Mouse (Mus musculus): ENCODE measurements at regions not wholly inside any gene's neighbourhood (a gene's known extent, or its start where the extent isn't known, plus 50 kb on each side); places are given as distances from the start of the nearest gene placed in this dataset.

DNA sequence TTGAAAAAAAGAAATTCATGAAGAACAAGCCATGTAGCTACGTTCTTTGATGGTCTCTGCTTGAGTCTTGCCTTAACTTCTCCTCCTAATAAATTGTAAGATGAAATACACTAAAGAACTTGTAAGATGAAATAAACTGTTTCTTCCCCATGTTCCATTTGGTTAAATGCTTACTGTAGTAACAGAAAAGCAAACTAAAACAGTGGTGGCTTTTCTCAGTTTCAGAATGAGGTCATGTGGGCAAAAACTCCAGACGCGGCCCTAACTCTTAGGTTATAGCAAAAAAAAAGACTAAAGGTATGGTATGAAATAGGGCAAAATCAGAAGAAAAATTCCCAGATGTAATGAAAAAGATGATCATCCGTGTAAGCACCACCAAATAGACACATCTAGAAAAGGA lies 169.7 kb downstream of the Lrrn1 start:
- no peak for TF ChIP-seq USF1 (IDR thresholded peaks at IDR 0.05; ENCODE audit: low read depth)
- no peak for TF ChIP-seq POLR2A (IDR thresholded peaks at IDR 0.05; ENCODE audit: insufficient read length, low read depth)
- TF ChIP-seq E2F4 (IDR thresholded peaks at IDR 0.05; ENCODE audit: insufficient read depth): no peak
- TF ChIP-seq MYOD1 (IDR thresholded peaks at IDR 0.05; ENCODE audit: control insufficient read depth in 1 of 3, insufficient read length in 2 of 3, low read depth in 2 of 3): no peak
- TF ChIP-seq MYOG (IDR thresholded peaks at IDR 0.05; ENCODE audit: control insufficient read depth in 1 of 3, insufficient read depth in 1 of 3, insufficient read length in 2 of 3, low read depth in 2 of 3): no peak
- TF ChIP-seq MAX (IDR thresholded peaks at IDR 0.05; ENCODE audit: low read depth): no peak
- TF ChIP-seq REST (IDR thresholded peaks at IDR 0.05; ENCODE audit: insufficient read depth, insufficient read length): no peak
- TF ChIP-seq CEBPB (IDR thresholded peaks at IDR 0.05; ENCODE audit: insufficient read depth, poor library complexity, severe bottlenecking): no peak
- no peak for TF ChIP-seq TCF12 (IDR thresholded peaks at IDR 0.05; ENCODE audit: insufficient read depth, poor library complexity, severe bottlenecking)
- TF ChIP-seq TCF3 (IDR thresholded peaks at IDR 0.05; ENCODE audit: insufficient read length, low read depth): no peak
- no peak for TF ChIP-seq SRF (IDR thresholded peaks at IDR 0.05; ENCODE audit: control insufficient read depth, insufficient read length, low read depth)
- no peak for TF ChIP-seq POLR2AphosphoS2 (IDR thresholded peaks at IDR 0.05; ENCODE audit: insufficient read length, low read depth)
- no peak overlapping the region for H3K4me3 ChIP-seq
- H3K36me3 ChIP-seq (ENCODE audit: control insufficient read depth, insufficient read depth): no peaks in the 10 kb centered on the region
- no peaks in the 10 kb centered on the region for H3K79me2 ChIP-seq (ENCODE audit: control insufficient read depth, insufficient read depth)
- no peaks in the 10 kb centered on the region for H3K27me3 ChIP-seq (ENCODE audit: control insufficient read depth, insufficient read depth, insufficient read length)
- no peak overlapping the region for H3ac ChIP-seq (ENCODE audit: control insufficient read depth, insufficient read length)
- no peak overlapping the region for H3K4me2 ChIP-seq (ENCODE audit: low read depth)

DNA sequence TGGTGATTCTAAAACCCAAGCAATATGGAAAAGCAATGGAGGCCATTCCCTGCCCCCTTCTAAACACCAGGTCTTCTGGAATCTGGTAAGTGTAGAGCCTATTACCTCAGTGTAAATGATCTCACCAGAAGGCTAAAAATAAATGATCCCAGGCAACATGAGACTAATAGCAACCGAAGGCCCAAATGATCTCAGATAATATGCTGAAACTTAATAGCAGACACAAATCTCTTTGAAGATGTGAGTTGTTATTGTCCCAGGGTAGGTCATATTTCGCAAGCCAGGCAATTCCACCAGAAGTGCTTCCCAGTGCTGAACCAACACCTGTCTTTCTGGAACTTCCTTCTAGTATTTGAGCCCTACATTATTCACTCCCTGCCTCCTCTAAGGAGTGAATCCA lies 178.6 kb downstream of the Lrrn1 start:
- TF ChIP-seq MYOG (IDR thresholded peaks at IDR 0.05; ENCODE audit: control insufficient read depth in 1 of 3, insufficient read depth in 1 of 3, insufficient read length in 2 of 3, low read depth in 2 of 3) (peak in 1 of 3 experiments; percentile 29), CEBPB (IDR thresholded peaks at IDR 0.05; ENCODE audit: insufficient read depth, poor library complexity, severe bottlenecking) (peak; percentile 26; the same call in 1 of the 2 replicates), MYOD1 (IDR thresholded peaks at IDR 0.05; ENCODE audit: control insufficient read depth in 1 of 3, insufficient read length in 2 of 3, low read depth in 2 of 3) (peak; percentile 24 to 62 (median 37)), TCF3 (IDR thresholded peaks at IDR 0.05; ENCODE audit: insufficient read length, low read depth) (no peak)
- Histone ChIP-seq H3K36me3 (ENCODE audit: control insufficient read depth, insufficient read depth) (no peaks in the 10 kb centered on the region), H3K27me3 (ENCODE audit: control insufficient read depth, insufficient read depth, insufficient read length) (no peaks in the 10 kb centered on the region), H3K4me3 (no peak overlapping the region), H3ac (ENCODE audit: control insufficient read depth, insufficient read length) (no peak overlapping the region), H3K79me2 (ENCODE audit: control insufficient read depth, insufficient read depth) (no peaks in the 10 kb centered on the region), H3K4me2 (ENCODE audit: low read depth) (no peak overlapping the region)

DNA sequence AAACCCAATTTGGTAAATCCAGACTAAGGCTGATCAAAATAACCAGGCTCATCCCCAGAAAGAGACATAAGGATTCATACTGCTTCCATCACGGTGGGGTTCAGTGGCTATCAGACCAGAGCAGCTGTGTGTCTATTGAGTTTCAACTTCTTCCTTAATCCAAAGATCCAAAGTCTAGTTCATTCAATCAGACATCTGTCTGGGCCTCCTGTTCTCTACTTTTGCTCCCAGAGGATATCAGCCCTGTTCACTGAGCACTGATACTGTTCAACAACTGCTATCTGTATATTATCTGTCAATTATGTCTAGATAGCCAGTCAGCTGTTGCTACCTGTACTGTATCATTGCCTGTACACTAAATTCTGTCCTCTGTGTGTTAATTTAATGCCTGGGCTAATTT lies 179.0 kb downstream of the Lrrn1 start:
- Histone ChIP-seq H3K79me2 (ENCODE audit: control insufficient read depth, insufficient read depth) (no peaks in the 10 kb centered on the region), H3K4me2 (ENCODE audit: low read depth) (no peak overlapping the region), H3K27me3 (ENCODE audit: control insufficient read depth, insufficient read depth, insufficient read length) (no peaks in the 10 kb centered on the region), H3ac (ENCODE audit: control insufficient read depth, insufficient read length) (no peak overlapping the region), H3K36me3 (ENCODE audit: control insufficient read depth, insufficient read depth) (no peaks in the 10 kb centered on the region), H3K4me3 (no peak overlapping the region)
- TF ChIP-seq POLR2A (IDR thresholded peaks at IDR 0.05; ENCODE audit: insufficient read length, low read depth) (no peak), SRF (IDR thresholded peaks at IDR 0.05; ENCODE audit: control insufficient read depth, insufficient read length, low read depth) (no peak), TCF12 (IDR thresholded peaks at IDR 0.05; ENCODE audit: insufficient read depth, poor library complexity, severe bottlenecking) (no peak)

DNA sequence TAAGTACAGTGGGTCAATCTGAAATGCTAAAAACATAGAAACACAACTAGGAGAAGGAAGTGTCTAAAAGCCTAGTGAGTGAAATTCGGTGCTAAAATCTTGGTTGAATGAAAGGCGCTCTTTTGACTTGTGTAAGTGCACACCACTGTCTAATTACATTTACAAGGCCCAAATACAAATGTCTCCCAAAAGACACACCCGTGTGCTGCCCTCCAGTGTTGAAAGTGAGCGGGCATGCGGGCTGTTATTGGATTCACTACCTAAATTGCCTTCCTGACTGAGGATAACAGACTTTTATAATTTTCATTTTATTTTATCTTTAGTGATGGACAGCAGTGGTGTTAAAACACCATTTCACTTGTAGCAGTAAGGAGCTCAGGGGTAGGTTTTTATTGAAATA lies 180.8 kb downstream of the Lrrn1 start:
- Histone ChIP-seq H3K36me3 (ENCODE audit: control insufficient read depth, insufficient read depth) (no peaks in the 10 kb centered on the region), H3ac (ENCODE audit: control insufficient read depth, insufficient read length) (no peak overlapping the region), H3K4me3 (no peak overlapping the region), H3K79me2 (ENCODE audit: control insufficient read depth, insufficient read depth) (no peaks in the 10 kb centered on the region), H3K4me2 (ENCODE audit: low read depth) (no peak overlapping the region), H3K27me3 (ENCODE audit: control insufficient read depth, insufficient read depth, insufficient read length) (no peaks in the 10 kb centered on the region)
- TF ChIP-seq TCF12 (IDR thresholded peaks at IDR 0.05; ENCODE audit: insufficient read depth, poor library complexity, severe bottlenecking): no peak
- no peak for TF ChIP-seq MYOG (IDR thresholded peaks at IDR 0.05; ENCODE audit: control insufficient read depth in 1 of 3, insufficient read depth in 1 of 3, insufficient read length in 2 of 3, low read depth in 2 of 3)
- TF ChIP-seq SRF (IDR thresholded peaks at IDR 0.05; ENCODE audit: control insufficient read depth, insufficient read length, low read depth): no peak
- TF ChIP-seq POLR2A (IDR thresholded peaks at IDR 0.05; ENCODE audit: insufficient read length, low read depth): no peak
- TF ChIP-seq MAX (IDR thresholded peaks at IDR 0.05; ENCODE audit: low read depth): no peak
- no peak for TF ChIP-seq POLR2AphosphoS2 (IDR thresholded peaks at IDR 0.05; ENCODE audit: insufficient read length, low read depth)
- TF ChIP-seq MYOD1 (IDR thresholded peaks at IDR 0.05; ENCODE audit: control insufficient read depth in 1 of 3, insufficient read length in 2 of 3, low read depth in 2 of 3): no peak
- no peak for TF ChIP-seq USF1 (IDR thresholded peaks at IDR 0.05; ENCODE audit: low read depth)
- TF ChIP-seq TCF3 (IDR thresholded peaks at IDR 0.05; ENCODE audit: insufficient read length, low read depth): no peak
- no peak for TF ChIP-seq E2F4 (IDR thresholded peaks at IDR 0.05; ENCODE audit: insufficient read depth)
- TF ChIP-seq CEBPB (IDR thresholded peaks at IDR 0.05; ENCODE audit: insufficient read depth, poor library complexity, severe bottlenecking): no peak
- no peak for TF ChIP-seq REST (IDR thresholded peaks at IDR 0.05; ENCODE audit: insufficient read depth, insufficient read length)

DNA sequence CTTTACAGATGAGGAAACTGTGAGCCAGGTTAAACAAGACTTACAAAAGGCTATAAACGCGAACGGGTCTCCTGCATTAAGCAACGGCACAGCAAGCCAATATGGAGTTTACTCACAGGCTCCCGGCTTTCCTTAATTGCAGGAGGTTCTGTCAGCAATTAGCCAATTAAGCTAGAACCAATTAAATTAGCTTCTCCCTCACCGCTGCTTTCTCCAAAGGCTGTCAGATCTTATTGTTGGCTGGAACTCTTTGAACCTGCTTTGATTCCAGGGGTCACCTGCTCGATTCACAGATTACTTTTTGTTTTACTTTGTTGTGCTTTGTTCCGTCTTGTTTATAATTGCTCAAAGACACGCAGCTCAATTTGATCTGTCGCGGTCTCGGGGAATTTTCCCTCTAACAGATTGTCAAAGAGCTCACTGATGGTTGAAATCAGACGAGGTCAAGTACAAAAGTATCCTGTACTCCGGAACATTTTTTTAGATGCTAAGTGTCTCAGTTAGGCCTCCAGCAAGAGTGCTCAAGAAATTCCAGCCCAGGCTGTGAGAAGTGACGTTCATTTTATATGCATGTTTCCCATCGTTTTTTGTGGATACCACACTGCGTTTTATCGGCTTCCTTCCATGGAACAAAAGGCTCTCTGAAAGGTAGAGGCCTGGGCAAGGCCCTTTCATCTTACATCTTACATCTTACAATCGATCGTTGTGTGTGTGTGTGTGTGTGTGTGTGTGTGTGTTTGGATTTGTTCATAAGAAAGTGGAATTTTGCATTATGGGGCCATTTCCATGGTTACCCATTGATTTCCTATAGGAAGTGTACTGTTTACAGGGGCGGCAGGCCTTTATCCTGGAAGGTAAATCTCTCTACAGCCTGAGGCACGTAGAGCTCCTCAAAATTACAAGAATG lies 181.9 kb downstream of the Lrrn1 start:
- H3K27me3 ChIP-seq (ENCODE audit: control insufficient read depth, insufficient read depth, insufficient read length): no peaks in the 10 kb centered on the region
- H3K36me3 ChIP-seq (ENCODE audit: control insufficient read depth, insufficient read depth): no peaks in the 10 kb centered on the region
- no peaks in the 10 kb centered on the region for H3K79me2 ChIP-seq (ENCODE audit: control insufficient read depth, insufficient read depth)
- no peak for TF ChIP-seq MYOG (IDR thresholded peaks at IDR 0.05; ENCODE audit: control insufficient read depth in 1 of 3, insufficient read depth in 1 of 3, insufficient read length in 2 of 3, low read depth in 2 of 3)
- TF ChIP-seq E2F4 (IDR thresholded peaks at IDR 0.05; ENCODE audit: insufficient read depth): no peak
- no peak for TF ChIP-seq REST (IDR thresholded peaks at IDR 0.05; ENCODE audit: insufficient read depth, insufficient read length)
- no peak for TF ChIP-seq MYOD1 (IDR thresholded peaks at IDR 0.05; ENCODE audit: control insufficient read depth in 1 of 3, insufficient read length in 2 of 3, low read depth in 2 of 3)
- TF ChIP-seq SRF (IDR thresholded peaks at IDR 0.05; ENCODE audit: control insufficient read depth, insufficient read length, low read depth): no peak
- TF ChIP-seq POLR2AphosphoS2 (IDR thresholded peaks at IDR 0.05; ENCODE audit: insufficient read length, low read depth): no peak
- TF ChIP-seq POLR2A (IDR thresholded peaks at IDR 0.05; ENCODE audit: insufficient read length, low read depth): no peak
- TF ChIP-seq USF1 (IDR thresholded peaks at IDR 0.05; ENCODE audit: low read depth): no peak
- no peak for TF ChIP-seq CEBPB (IDR thresholded peaks at IDR 0.05; ENCODE audit: insufficient read depth, poor library complexity, severe bottlenecking)
- no peak overlapping the region for H3K4me3 ChIP-seq
- no peak overlapping the region for H3ac ChIP-seq (ENCODE audit: control insufficient read depth, insufficient read length)
- peak overlapping the region; percentile 1 for H3K4me2 ChIP-seq (ENCODE audit: low read depth)
